Mouse (Mus musculus) Patski (cell line): ENCODE measurements at regions not wholly inside any gene's neighbourhood (a gene's known extent, or its start where the extent isn't known, plus 50 kb on each side); places are given as distances from the start of the nearest gene placed in this dataset.

ENCODE experiments used
- ATAC-seq: fragments of 100-300 bp; one replicate; pipeline ENCODE4 v1.8.0; 2021
- CTCF ChIA-PET: fragments of 350-600 bp; sonication (Branson Sonifier 250); formaldehyde crosslinking; loops from one replicate; lab custom pipeline; 2022; ENCODE audit warnings: inconsistent platforms; lab: Charles Lee
- POLR2A ChIA-PET: fragments of 350-600 bp; sonication (Branson Sonifier 250); formaldehyde crosslinking; loops from one replicate; lab custom pipeline; 2022; ENCODE audit warnings: antibody characterized with exemption, inconsistent platforms; lab: Charles Lee
- DNase-seq: peaks from one replicate; pipeline ENCODE4 v3.0.0-alpha.2; 2011; ENCODE audit warnings: low read depth, low spot score
- H3K27me3 ChIP-seq: fragments of 371-371 bp; one replicate; pipeline ENCODE4 v1.5.1; 2021
- CTCF ChIP-seq: fragments of 100-300 bp; IDR thresholded peaks from one replicate; pipeline ENCODE4 v1.5.1; 2021
- in situ Hi-C: fragments of 300-500 bp; cut with MboI; formaldehyde crosslinking; loops from 3 replicates; pipeline ENCODE4 v1.11.1; 2018; ENCODE audit warnings: low pct_unique_long_range_greater_than_20kb, mixed read lengths

GRCm38 (mm10) chr3:52724354-52724753 lies 292.7 kb downstream of the Cog6 start:
- POLR2A ChIA-PET, result no interaction called here
- H3K27me3 ChIP-seq, result no peaks in the 10 kb centered on the region
- TF ChIP-seq CTCF, result no peak
- no peak for DNase-seq
- CTCF ChIA-PET, result interaction anchor here (1.6 kb wide), 1 partner anchor 9 kb away, joined by 4 read pairs; no protein-coding TSS in a partner anchor
- ATAC-seq, result no peak
- in situ Hi-C loops, result no loop called here

GRCm38 (mm10) chr3:52722946-52723345 lies 294.1 kb downstream of the Cog6 start:
- DNase-seq, result no peak
- no peak for TF ChIP-seq CTCF
- ChIA-PET CTCF (interaction anchor here (1.2 to 1.6 kb wide), 2 partner anchors 10 to 17 kb away, joined by 3 to 4 read pairs; no protein-coding TSS in a partner anchor), POLR2A (interaction anchor here (0.6 kb wide), 1 partner anchor 243 kb away, joined by 4 read pairs; no protein-coding TSS in a partner anchor)
- no peaks in the 10 kb centered on the region for H3K27me3 ChIP-seq
- no peak for ATAC-seq
- in situ Hi-C loops, result no loop called here

- TF ChIP-seq CTCF, result no peak
- POLR2A ChIA-PET, result interaction anchor here (0.9 kb wide), 1 partner anchor 34 kb away, joined by 4 read pairs; no protein-coding TSS in a partner anchor
- CTCF ChIA-PET, result no interaction called here
- no peak for DNase-seq
- in situ Hi-C loops, result no loop called here
- H3K27me3 ChIP-seq, result no peaks in the 10 kb centered on the region
- no peak for ATAC-seq
Observed at GRCm38 (mm10) chr3:52719181-52719580, 297.9 kb downstream of the Cog6 start.

GRCm38 (mm10) chr3:52717324-52717723 lies 299.7 kb downstream of the Cog6 start:
- no peaks in the 10 kb centered on the region for H3K27me3 ChIP-seq
- in situ Hi-C loops, result no loop called here
- CTCF ChIA-PET, result interaction anchor here (1.0 kb wide), 2 partner anchors 41 to 138 kb away, joined by 3 read pairs; no protein-coding TSS in a partner anchor
- DNase-seq (no peak), ATAC-seq (no peak)
- TF ChIP-seq CTCF, result no peak
- POLR2A ChIA-PET, result no interaction called here

GRCm38 (mm10) chr3:52712151-52712550 lies 304.9 kb downstream of the Cog6 start:
- ChIA-PET CTCF (no interaction called here), POLR2A (no interaction called here)
- no peaks in the 10 kb centered on the region for H3K27me3 ChIP-seq
- TF ChIP-seq CTCF, result no peak
- in situ Hi-C loops, result no loop called here
- DNase-seq (no peak), ATAC-seq (no peak)

GRCm38 (mm10) chr3:52711133-52711532 lies 305.9 kb downstream of the Cog6 start:
- H3K27me3 ChIP-seq, result no peaks in the 10 kb centered on the region
- no peak for TF ChIP-seq CTCF
- ChIA-PET CTCF (no interaction called here), POLR2A (no interaction called here)
- peak; percentile 39 for DNase-seq
- ATAC-seq, result no peak
- in situ Hi-C loops, result no loop called here

GRCm38 (mm10) chr3:52708746-52709145 lies 308.3 kb downstream of the Cog6 start:
- H3K27me3 ChIP-seq, result no peaks in the 10 kb centered on the region
- POLR2A ChIA-PET, result interaction anchor here (0.6 kb wide), 1 partner anchor 23 kb away, joined by 3 read pairs; no protein-coding TSS in a partner anchor
- TF ChIP-seq CTCF, result no peak

GRCm38 (mm10) chr3:52708301-52708700 lies 308.7 kb downstream of the Cog6 start:
- no peak for TF ChIP-seq CTCF
- in situ Hi-C loops, result no loop called here
- no peak for DNase-seq
- ATAC-seq, result no peak
- ChIA-PET CTCF (interaction anchor here (1.4 kb wide), 1 partner anchor 8 kb away, joined by 5 read pairs; no protein-coding TSS in a partner anchor), POLR2A (interaction anchor here (0.6 kb wide), 1 partner anchor 24 kb away, joined by 3 read pairs; no protein-coding TSS in a partner anchor)
- H3K27me3 ChIP-seq, result no peaks in the 10 kb centered on the region

More at GRCm38 (mm10) chr3:52708746-52709145, 308.3 kb downstream of the Cog6 start:
- CTCF ChIA-PET, result interaction anchor here (1.2 to 1.4 kb wide), 2 partner anchors 8 to 11 kb away, joined by 3 to 5 read pairs; no protein-coding TSS in a partner anchor
- in situ Hi-C loops, result no loop called here
- DNase-seq (no peak), ATAC-seq (no peak)

GRCm38 (mm10) chr3:52706626-52707025 lies 310.4 kb downstream of the Cog6 start:
- H3K27me3 ChIP-seq, result no peaks in the 10 kb centered on the region
- ATAC-seq (no peak), DNase-seq (no peak)
- ChIA-PET CTCF (interaction anchor here (1.3 kb wide), 1 partner anchor 17 kb away, joined by 3 read pairs; no protein-coding TSS in a partner anchor), POLR2A (no interaction called here)
- in situ Hi-C loops, result no loop called here
- TF ChIP-seq CTCF, result no peak

GRCm38 (mm10) chr3:52703751-52704150 lies 313.3 kb downstream of the Cog6 start:
- ChIA-PET CTCF (interaction anchor here (1.1 kb wide), 1 partner anchor 140 kb away, joined by 3 read pairs; no protein-coding TSS in a partner anchor), POLR2A (no interaction called here)
- no peak for TF ChIP-seq CTCF
- DNase-seq, result no peak
- ATAC-seq, result no peak
- in situ Hi-C loops, result no loop called here
- H3K27me3 ChIP-seq, result no peaks in the 10 kb centered on the region

- in situ Hi-C loops, result no loop called here
- H3K27me3 ChIP-seq, result no peaks in the 10 kb centered on the region
- CTCF ChIA-PET, result no interaction called here
- no peak for TF ChIP-seq CTCF
- no peak for ATAC-seq
- POLR2A ChIA-PET, result no interaction called here
- DNase-seq, result no peak
Observed at GRCm38 (mm10) chr3:52702962-52703361, 314.1 kb downstream of the Cog6 start.
